Mouse (Mus musculus) CH12.LX (cell line): ENCODE results near the gene Pkdcc. TPM values are rescaled to one million over a fixed set of nuclear protein-coding genes. Genes with fewer than 3 reads are reported as not detected.

Experiments
- DNase-seq: peaks from one replicate; pipeline ENCODE4 v3.0.0-alpha.2; 2013; ENCODE audit errors: extremely low read depth
- H3K27ac ChIP-seq: 2 replicates; pipeline ENCODE4 v1.5.1; 2012; ENCODE audit warnings: low read depth, mild to moderate bottlenecking, control low read depth, moderate library complexity; ENCODE audit not compliant: insufficient read depth
- H3K27me3 ChIP-seq: replicated peaks from 2 replicates; pipeline ENCODE3; 2012; ENCODE audit warnings: inconsistent platforms
- H3K36me3 ChIP-seq, 2 experiments: replicated peaks in 1 of 2; 2 replicates each; pipeline versions ENCODE3 to v1.6.1; 2012; ENCODE audit warnings: inconsistent platforms in 1 of 2, low read length in 1 of 2, mild to moderate bottlenecking in 1 of 2, mixed read lengths in 1 of 2, moderate library complexity in 1 of 2; ENCODE audit not compliant: control insufficient read depth in 1 of 2, insufficient read depth in 1 of 2
- H3K4me1 ChIP-seq, 2 experiments: 2 replicates each; pipeline ENCODE4 v1.6.1; 2012; ENCODE audit warnings: inconsistent platforms in 1 of 2, moderate library complexity in 1 of 2; ENCODE audit not compliant: insufficient read depth in 2 of 2, control insufficient read depth in 1 of 2
- H3K4me2 ChIP-seq: 2 replicates; pipeline ENCODE4 v1.6.1; 2012; ENCODE audit warnings: low read depth, mild to moderate bottlenecking, control low read depth; ENCODE audit not compliant: poor library complexity, insufficient read depth, severe bottlenecking
- H3K4me3 ChIP-seq, 3 experiments: fragments of 150-350 bp in 1 of 3; sonication (generic) in 1 of 3; replicated peaks in 1 of 3; 2 replicates each; pipeline versions ENCODE3 to v1.5.1; 2011 to 2012; ENCODE audit warnings: low read depth in 2 of 3, low read length in 2 of 3, mild to moderate bottlenecking in 2 of 3, moderate library complexity in 2 of 3, control low read depth in 1 of 3, improper control_type of control experiment in 1 of 3, inconsistent platforms in 1 of 3, mixed read lengths in 1 of 3; ENCODE audit not compliant: poor library complexity in 1 of 3
- H3K79me2 ChIP-seq: replicated peaks from 2 replicates; pipeline ENCODE4 v1.6.1; 2012; ENCODE audit warnings: mild to moderate bottlenecking, moderate library complexity; ENCODE audit not compliant: control insufficient read depth, poor library complexity, insufficient read depth, severe bottlenecking; ENCODE audit errors: extremely low read depth
- H3K9ac ChIP-seq: 2 replicates; pipeline ENCODE4 v1.6.1; 2012; ENCODE audit warnings: low read depth, mild to moderate bottlenecking, control low read depth, moderate library complexity; ENCODE audit not compliant: insufficient read depth
- H3K9me3 ChIP-seq: replicated peaks from 2 replicates; pipeline ENCODE3; 2012; ENCODE audit warnings: low read length, inconsistent platforms, mixed read lengths
- CHD1 ChIP-seq: IDR thresholded peaks from 2 replicates; pipeline ENCODE4 v1.6.1; 2012; ENCODE audit warnings: low read depth, low read length, improper control_type of control experiment, inconsistent platforms
- CTCF ChIP-seq, 2 experiments: IDR thresholded peaks in 1 of 2; conservative IDR thresholded peaks in 1 of 2; 2 replicates each; pipeline ENCODE4 v1.5.1; 2011 to 2012; ENCODE audit warnings: low read depth in 2 of 2, low read length in 2 of 2, improper control_type of control experiment in 1 of 2, inconsistent platforms in 1 of 2, mild to moderate bottlenecking in 1 of 2, moderate library complexity in 1 of 2
- ELF1 ChIP-seq: IDR thresholded peaks from 2 replicates; pipeline ENCODE4 v1.6.1; 2014; ENCODE audit warnings: low read depth, mild to moderate bottlenecking, inconsistent platforms, low read length, improper control_type of control experiment
- HCFC1 ChIP-seq: IDR thresholded peaks from 2 replicates; pipeline ENCODE4 v1.6.1; 2012; ENCODE audit warnings: low read depth, mild to moderate bottlenecking, inconsistent platforms, low read length, improper control_type of control experiment
- JUN ChIP-seq: IDR thresholded peaks from 2 replicates; pipeline ENCODE4 v1.6.1; 2011; ENCODE audit warnings: low read depth, mild to moderate bottlenecking, low read length, improper control_type of control experiment, moderate library complexity; ENCODE audit not compliant: insufficient read depth
- JUND ChIP-seq: conservative IDR thresholded peaks from 2 replicates; pipeline ENCODE4 v1.6.1; 2011; ENCODE audit warnings: low read depth, low read length, improper control_type of control experiment
- MAFK ChIP-seq: IDR thresholded peaks from 2 replicates; pipeline ENCODE4 v1.6.1; 2011; ENCODE audit warnings: low read length, improper control_type of control experiment; ENCODE audit not compliant: insufficient replicate concordance
- MXI1 ChIP-seq: IDR thresholded peaks from 2 replicates; pipeline ENCODE4 v1.6.1; 2011; ENCODE audit warnings: mild to moderate bottlenecking, low read depth, low read length, improper control_type of control experiment
- MYC ChIP-seq: IDR thresholded peaks from 2 replicates; pipeline ENCODE4 v1.6.1; 2011; ENCODE audit warnings: low read depth, mild to moderate bottlenecking, improper control_type of control experiment, low read length
- NELFE ChIP-seq: IDR thresholded peaks from 2 replicates; pipeline ENCODE4 v1.6.1; 2011; ENCODE audit warnings: low read depth, low read length, improper control_type of control experiment
- NRF1 ChIP-seq: IDR thresholded peaks from 2 replicates; pipeline ENCODE4 v1.6.1; 2014; ENCODE audit warnings: low read depth, mild to moderate bottlenecking, inconsistent platforms, low read length, improper control_type of control experiment, moderate library complexity
- PAX5 ChIP-seq: IDR thresholded peaks from 2 replicates; pipeline ENCODE4 v1.6.1; 2012; ENCODE audit warnings: low read length, inconsistent platforms, mixed read lengths
- POLR2A ChIP-seq: IDR thresholded peaks from 2 replicates; pipeline ENCODE4 v1.6.1; 2011; ENCODE audit warnings: low read depth, mild to moderate bottlenecking, improper control_type of control experiment, low read length
- RCOR1 ChIP-seq: conservative IDR thresholded peaks from 2 replicates; pipeline ENCODE4 v1.6.1; 2012; ENCODE audit warnings: low read depth, mild to moderate bottlenecking, inconsistent platforms, low read length, improper control_type of control experiment
- SIN3A ChIP-seq: IDR thresholded peaks from 2 replicates; pipeline ENCODE4 v1.6.1; 2012; ENCODE audit warnings: low read length, improper control_type of control experiment, inconsistent platforms
- ZC3H11A ChIP-seq: IDR thresholded peaks from 2 replicates; pipeline ENCODE4 v1.6.1; 2012; ENCODE audit warnings: low read depth, mild to moderate bottlenecking, inconsistent platforms, low read length, improper control_type of control experiment
- ZKSCAN1 ChIP-seq: IDR thresholded peaks from 2 replicates; pipeline ENCODE4 v1.6.1; 2012; ENCODE audit warnings: low read depth, inconsistent platforms, low read length, improper control_type of control experiment, borderline replicate concordance
- dilution Hi-C: fragments of 300-500 bp; cut with MboI; formaldehyde crosslinking; loops from 2 replicates; pipeline ENCODE4 v1.14.3; 2020; ENCODE audit warnings: low sequenced_read_pairs; ENCODE audit not compliant: extremely low pct_unique_long_range_greater_than_20kb, extremely low pct_ligation_motif_present
- in situ Hi-C: fragments of 300-500 bp; cut with MboI; formaldehyde crosslinking; loops from 3 replicates; pipeline ENCODE4 v1.14.3; 2019; ENCODE audit warnings: low sequenced_read_pairs, low pct_ligation_motif_present, low pct_unique_long_range_greater_than_20kb, mixed read lengths
- polyA plus RNA-seq: library from polyadenylated mRNA; unstranded; fragments of >175 nt; gene quantifications from 2 replicates; pipeline ENCODE4 v1.2.1, GENCODE M21; 2012; ENCODE audit warnings: low read depth; ENCODE audit not compliant: insufficient read length
- total RNA-seq, 2 experiments: library from RNA; depleted of rRNA; stranded (reverse); fragments of 300-350 nt in 1 of 2; fragments of >200 nt in 1 of 2; gene quantifications; 2 replicates each; pipeline ENCODE4 v1.2.3; 2012 to 2014

Gene Pkdcc
- total and polyA plus RNA-seq, 3 experiments: 3.7 to 4.3 (median 4.2) TPM

DNA sequence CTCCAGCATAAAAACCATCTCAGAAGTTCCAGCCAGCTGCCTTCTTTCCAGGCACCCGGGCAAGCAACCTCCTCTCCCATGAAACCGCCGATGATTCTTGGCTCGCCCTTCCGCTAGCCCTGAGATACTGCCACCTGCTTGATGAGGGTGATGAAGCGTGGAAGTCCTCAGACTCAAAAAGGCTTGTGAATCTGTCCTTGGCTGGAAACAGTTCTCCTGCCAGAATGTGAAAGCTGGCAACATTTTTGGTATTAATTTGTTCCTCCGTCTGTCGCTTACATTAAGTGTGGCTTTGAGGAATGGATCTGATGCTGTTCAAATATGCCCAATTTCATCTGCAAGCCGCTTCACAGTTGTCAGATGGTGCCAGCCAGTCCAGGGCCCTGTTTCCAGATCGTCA, 20.1 kb downstream of the Pkdcc start:
- H3K79me2 ChIP-seq: no peaks in the 10 kb centered on the region
- no peak overlapping the region for H3K4me2 ChIP-seq
- peaks cover 4% of the 10 kb centered on the region in 2 experiments; a peak in 1 of 4 replicates for H3K4me1 ChIP-seq
- TF ChIP-seq ZKSCAN1 (no peak), RCOR1 (no peak), CHD1 (no peak), ZC3H11A (no peak), SIN3A (no peak)
- TF ChIP-seq, all 38 proteins: peak for 0
- Histone ChIP-seq H3K4me3 (no peak overlapping the region), H3K9ac (no peak overlapping the region), H3K27ac (no peak overlapping the region), H3K9me3 (no peaks in the 10 kb centered on the region), H3K36me3 (no peaks in the 10 kb centered on the region), H3K27me3 (no peaks in the 10 kb centered on the region)
- in situ Hi-C loops: loop anchor here (10.0 kb wide), 1 partner anchor 180 kb away; no protein-coding TSS in a partner anchor
- dilution Hi-C loops: no loop called here
- no peak for DNase-seq

DNA sequence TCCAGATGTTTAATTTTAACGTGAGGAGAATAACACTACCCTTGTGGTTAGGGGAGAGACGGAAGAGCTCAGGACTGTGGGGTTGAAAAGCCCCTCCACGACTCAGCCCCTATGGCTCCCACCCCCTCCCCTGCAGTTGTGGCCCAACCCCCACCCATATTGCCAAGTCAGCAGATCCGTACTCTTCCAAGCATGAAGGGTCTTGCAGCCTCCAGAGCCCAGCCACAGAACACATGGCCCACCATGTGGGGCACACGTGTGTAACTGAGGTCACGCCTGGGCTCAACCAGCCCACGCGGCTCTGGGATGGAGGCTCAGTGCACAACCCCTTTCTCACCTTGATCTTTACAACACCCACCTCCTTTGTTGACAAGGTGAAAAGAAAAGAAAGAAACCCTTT, 21.1 kb downstream of the Pkdcc start:
- no peaks in the 10 kb centered on the region for H3K79me2 ChIP-seq
- no peak for DNase-seq
- dilution Hi-C loops (no loop called here), in situ Hi-C loops (loop anchor here (10.0 kb wide), 1 partner anchor 181 kb away; no protein-coding TSS in a partner anchor)
- peaks cover 4% of the 10 kb centered on the region in 2 experiments; a peak in 1 of 4 replicates for H3K4me1 ChIP-seq
- no peak overlapping the region for H3K9ac ChIP-seq
- H3K27ac ChIP-seq: no peak overlapping the region
- no peak overlapping the region for H3K4me3 ChIP-seq
- H3K4me2 ChIP-seq: no peak overlapping the region
- no peaks in the 10 kb centered on the region for H3K36me3 ChIP-seq
- TF ChIP-seq POLR2A (no peak), ELF1 (no peak), MAFK (peak; percentile 50; the same call in 1 of the 2 replicates)
- no peaks in the 10 kb centered on the region for H3K27me3 ChIP-seq
- H3K9me3 ChIP-seq: no peaks in the 10 kb centered on the region

GRCm38 (mm10) chr17:83238123-83239058, 23.3 kb downstream of the Pkdcc start:
- in situ Hi-C loops: loop anchor here (10.0 kb wide), 1 partner anchor 184 kb away; no protein-coding TSS in a partner anchor
- Histone ChIP-seq H3K36me3 (no peaks in the 10 kb centered on the region), H3K4me2 (no peak overlapping the region), H3K9me3 (no peaks in the 10 kb centered on the region), H3K27ac (no peak overlapping the region), H3K9ac (no peak overlapping the region), H3K27me3 (no peaks in the 10 kb centered on the region), H3K79me2 (no peaks in the 10 kb centered on the region), H3K4me1 (peaks cover 4% of the 10 kb centered on the region in 2 experiments; a peak in 1 of 4 replicates), H3K4me3 (no peak overlapping the region)
- no peak for DNase-seq
- dilution Hi-C loops: no loop called here
- TF ChIP-seq NRF1: no peak
- TF ChIP-seq JUND: no peak
- no peak for TF ChIP-seq CTCF (conservative IDR thresholded peaks at IDR 0.05 in 1 of 2, IDR thresholded peaks at IDR 0.05 in 1 of 2; ENCODE audit: low read depth in 2 of 2, low read length in 2 of 2)
- no peak for TF ChIP-seq CHD1
- TF ChIP-seq NELFE: no peak
- no peak for TF ChIP-seq JUN
- no peak for TF ChIP-seq PAX5
- TF ChIP-seq MYC: no peak
- no peak for TF ChIP-seq SIN3A
- TF ChIP-seq MXI1: no peak
- no peak for TF ChIP-seq HCFC1
